Mouse (Mus musculus): ENCODE data around the gene Sh3rf3.

GRCm38 (mm10) chr10:58979320-58979959 is 166.3 kb downstream of the Sh3rf3 start:
- no peak for TF ChIP-seq CTCF (conservative IDR thresholded peaks at IDR 0.05; ENCODE audit: low read length)
- no peak for TF ChIP-seq NANOG (IDR thresholded peaks at IDR 0.05; ENCODE audit: borderline replicate concordance, low read length)
- no peak for TF ChIP-seq POU5F1 (IDR thresholded peaks at IDR 0.05; ENCODE audit: borderline replicate concordance, low read length)

All from E14TG2a.4 (cell line).